Mouse (Mus musculus) neural tube, embryonic 10.5 days (tissue): ENCODE results near the gene Racgap1.
A peak's percentile ranks its signal among the peaks of the same experiment; 100 is the strongest.

Source experiments
- DNase-seq: peaks from one replicate; pipeline ENCODE4 v3.0.0-alpha.2; 2017; ENCODE audit warnings: low spot score; ENCODE audit errors: extremely low spot score

Gene Racgap1

GRCm38 (mm10) chr15:99619821-99620220 is 31.6 kb downstream of the Racgap1 start:
- DNase-seq, result no peak

DNA sequence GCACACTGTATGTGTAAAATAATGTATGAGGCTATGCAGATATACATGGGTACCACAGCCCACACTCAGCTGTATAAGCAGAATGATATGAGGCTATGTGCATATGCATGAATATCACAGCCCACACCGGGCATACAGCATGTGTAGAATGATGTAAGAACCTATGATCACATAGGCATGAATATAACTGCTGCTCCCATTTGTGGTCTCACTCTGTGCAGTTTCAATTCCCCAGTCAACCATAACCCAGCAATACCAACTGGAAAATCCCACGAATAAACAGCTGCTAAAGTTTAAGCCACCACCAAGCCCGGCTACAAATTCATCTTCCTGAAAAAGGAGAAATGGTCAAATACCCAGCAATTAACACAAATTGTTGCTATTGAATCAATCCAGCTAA is 32.9 kb downstream of the Racgap1 start:
- no peak for DNase-seq

GRCm38 (mm10) chr15:99615246-99615645 is 36.2 kb downstream of the Racgap1 start:
- no peak for DNase-seq

DNA sequence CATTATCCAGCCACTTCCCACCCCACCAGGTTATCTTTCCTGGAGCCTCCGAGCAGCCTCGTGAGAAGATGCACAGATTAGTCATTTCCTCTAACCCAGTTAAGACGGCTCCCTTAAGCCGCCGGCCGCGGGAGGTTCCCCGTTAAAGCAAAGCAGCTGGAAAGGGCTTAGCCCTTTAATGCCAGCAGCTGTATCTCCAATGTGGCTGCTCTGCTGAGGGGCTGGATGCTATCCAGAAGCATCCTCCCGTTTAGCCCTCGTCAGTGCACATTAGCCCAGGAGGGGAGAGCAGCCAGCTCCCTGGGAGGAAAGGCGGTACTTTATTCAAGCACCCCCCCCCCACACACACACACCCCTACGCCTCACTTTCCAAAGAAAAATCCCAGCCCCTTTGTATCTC is 36.7 kb downstream of the Racgap1 start:
- DNase-seq, result no peak

DNA sequence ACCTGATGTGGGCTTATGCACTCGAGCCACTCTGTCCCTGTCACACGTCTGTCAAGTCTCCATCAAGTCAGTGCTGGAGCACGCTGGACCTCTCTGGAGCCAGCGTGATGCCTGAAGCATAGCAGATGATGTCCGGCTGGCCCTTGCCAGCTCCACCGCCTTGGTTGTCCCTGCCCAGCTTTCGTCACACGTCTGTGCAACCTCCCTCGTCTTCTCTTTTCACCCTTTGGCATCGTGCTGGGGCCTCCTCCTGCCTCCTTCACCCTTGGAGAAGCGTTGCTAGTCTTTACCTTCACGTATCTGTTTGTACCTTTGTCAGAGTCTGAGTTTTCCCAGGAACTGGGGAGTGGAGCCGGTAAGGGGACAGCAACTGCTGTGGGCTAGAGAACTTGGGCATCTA is 37.2 kb downstream of the Racgap1 start:
- no peak for DNase-seq

- no peak for DNase-seq
Observed at GRCm38 (mm10) chr15:99611563-99611962, 39.9 kb downstream of the Racgap1 start.

DNA sequence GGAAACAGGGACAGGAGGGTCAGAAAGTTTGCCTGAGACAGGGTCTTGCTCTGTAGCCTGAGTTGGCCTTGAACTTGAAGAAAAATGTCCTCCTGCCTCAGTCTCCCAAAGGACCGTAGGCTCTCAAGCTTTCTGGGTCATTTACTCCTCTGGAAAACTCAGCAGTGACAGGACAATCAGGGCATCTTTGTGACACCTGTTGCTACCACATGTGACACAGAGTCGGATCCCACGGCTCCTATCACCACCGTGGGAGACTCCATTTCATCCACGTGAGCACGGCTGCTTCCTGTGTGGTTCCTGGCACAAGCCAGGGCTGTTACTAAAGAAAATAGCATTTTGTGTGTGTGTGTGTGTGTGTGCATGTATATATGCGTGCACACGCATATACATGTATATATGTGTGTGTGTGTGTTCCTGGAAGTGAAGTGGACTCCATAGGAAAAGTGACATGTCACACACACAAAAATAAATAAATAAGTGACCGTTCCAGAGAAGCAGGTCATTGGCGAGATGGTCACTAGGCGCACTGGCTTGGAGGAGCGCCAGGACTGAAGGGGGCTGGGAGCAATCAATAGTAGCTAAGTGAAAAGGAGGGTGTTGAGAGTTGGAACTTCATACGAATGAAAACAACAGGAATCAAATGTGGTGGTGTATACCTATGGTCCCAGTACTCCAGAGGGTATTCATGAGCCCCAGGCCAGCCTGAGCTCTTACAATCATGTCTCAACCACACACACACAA is 42.9 kb downstream of the Racgap1 start:
- no peak for DNase-seq

DNA sequence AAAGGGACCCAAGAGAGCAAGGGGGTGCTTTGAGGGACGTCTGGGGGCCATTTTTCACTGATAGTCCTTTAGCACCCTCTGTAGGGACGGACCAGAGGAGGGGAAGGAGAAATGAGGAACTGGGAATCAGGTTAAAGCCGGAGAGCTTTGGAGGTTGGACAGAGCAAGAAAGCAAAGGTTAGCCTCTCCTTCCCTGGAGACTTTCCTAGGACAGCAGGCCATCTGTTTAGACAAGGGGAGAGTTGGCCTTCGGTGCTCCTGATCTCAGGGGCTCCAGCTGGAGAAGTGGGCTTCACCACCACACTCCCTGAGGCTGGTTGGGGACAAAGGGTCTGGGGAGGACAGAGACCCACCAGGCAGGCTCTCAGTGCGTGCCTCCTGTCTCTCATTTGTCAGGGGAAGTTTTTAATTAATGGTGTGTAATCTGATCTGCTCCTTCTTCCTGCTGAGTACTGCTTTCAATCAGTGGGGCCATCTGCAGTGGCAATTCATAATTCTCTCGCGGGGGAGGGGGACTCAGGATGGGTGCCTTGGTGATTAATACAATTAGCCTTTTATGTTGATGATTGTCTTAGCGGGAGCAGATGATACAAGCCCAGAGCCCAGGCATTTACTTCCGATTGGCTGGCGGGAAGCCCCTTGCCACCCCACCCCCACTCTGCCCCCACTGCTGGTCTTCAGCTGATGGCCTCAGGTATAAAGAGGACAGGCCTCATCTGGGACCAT is 43.9 kb downstream of the Racgap1 start:
- DNase-seq, result no peak

DNA sequence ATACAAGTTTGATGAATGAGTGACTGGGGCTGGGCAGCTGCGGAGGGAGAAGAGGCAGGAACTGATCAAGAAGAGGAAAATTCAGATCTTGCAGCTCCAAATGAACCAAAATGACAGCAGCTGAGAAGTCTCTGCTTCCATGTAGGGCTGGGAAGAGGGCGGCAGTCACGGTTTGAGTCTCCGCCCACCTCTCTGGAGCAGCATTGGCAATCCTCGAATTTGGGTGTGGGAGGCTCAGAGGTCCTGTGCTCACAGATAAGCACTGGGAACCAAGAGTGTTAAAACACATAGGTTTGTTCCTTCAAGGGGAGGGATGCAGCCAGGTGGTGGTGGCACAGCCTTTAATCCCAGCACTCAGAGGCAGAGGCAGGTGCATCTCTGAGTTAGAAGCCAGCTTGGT is 44.9 kb downstream of the Racgap1 start:
- no peak for DNase-seq

GRCm38 (mm10) chr15:99605595-99605994 is 45.9 kb downstream of the Racgap1 start:
- no peak for DNase-seq

- DNase-seq, result no peak
Observed at GRCm38 (mm10) chr15:99603216-99603615, 48.2 kb downstream of the Racgap1 start.

DNA sequence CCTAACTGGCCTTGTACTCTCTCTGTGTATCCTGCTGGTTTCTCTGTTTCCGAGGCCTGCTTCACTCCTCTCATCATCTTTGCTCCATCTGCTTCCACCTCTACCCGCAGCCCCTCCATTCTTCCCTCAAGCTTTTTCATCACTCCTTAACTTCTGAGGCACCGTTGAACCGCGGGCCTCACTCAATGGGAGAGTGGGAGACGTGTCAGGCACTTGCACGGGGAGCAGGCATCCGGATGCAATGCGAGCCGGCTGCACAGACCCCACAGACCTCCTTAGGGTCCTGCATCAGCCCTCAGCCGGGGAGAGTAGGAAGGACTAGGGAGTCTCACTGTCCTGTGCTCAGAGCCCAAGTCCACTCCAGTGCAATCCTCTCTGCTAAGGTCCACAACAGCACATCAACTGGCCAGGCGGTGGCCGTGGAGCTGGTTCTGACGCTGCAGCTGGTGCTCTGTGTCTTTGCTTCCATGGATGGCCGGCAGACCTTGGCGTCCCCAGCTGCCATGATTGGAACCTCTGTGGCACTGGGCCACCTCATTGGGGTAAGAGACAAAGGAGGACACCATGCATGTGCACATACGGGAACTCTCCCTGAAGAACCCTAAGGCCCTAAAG is 49.1 kb downstream of the Racgap1 start:
- no peak for DNase-seq

DNA sequence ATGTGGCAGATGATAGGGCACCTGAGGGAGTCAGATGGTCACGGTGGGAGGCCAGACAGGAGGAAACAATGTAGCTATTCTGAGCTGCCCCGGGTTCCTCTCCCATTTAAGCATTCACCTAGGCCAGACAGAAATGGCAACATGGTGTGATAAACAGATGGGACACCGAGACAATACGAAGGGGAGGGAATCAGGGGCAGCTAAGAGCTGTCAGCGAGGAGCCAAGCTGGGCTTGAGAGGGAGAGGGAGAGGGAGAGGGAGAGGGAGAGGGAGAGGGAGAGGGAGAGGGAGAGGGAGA is 49.7 kb downstream of the Racgap1 start:
- no peak for DNase-seq

DNA sequence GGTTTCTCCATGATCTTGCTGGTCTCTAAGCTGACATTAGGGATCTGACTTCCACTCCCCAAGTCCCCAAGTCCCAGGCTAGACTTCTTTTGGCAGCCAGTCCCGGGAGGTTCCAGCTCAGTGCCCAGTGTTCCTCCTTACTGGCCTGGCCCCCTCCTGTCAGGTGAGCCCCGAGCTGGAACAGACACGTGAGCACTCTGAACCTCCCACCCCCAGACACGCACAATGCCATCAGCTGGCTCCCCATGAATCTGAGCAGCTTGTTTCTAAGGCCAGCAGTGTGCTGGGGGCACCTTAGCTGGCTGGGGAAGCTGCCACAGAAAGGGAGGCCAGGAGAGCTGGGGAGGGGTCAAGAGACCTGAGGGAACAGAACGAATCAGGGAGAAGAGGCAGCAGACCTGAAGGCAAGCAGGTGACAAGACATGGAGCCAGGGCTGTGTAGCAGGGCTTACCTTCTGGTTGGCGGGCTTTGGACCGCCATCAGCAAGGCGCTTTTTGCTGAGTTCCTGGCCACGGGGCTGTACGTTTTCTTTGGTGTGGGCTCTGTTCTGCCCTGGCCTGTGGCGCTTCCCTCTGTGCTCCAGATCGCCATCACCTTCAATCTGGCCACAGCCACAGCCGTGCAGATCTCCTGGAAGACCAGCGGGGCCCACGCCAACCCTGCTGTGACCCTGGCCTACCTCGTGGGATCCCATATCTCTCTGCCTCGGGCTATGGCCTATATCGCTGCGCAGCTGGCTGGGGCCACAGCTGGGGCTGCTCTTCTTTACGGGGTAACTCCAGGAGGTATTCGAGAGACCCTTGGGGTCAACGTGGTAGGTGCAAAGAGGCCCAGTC is 50.3 kb downstream of the Racgap1 start, which contains the start of gene Aqp6:
Gene Aqp6, plus strand, starts transcription at position 415 of the 837 bp plus-strand sequence.
- no peak for DNase-seq

DNA sequence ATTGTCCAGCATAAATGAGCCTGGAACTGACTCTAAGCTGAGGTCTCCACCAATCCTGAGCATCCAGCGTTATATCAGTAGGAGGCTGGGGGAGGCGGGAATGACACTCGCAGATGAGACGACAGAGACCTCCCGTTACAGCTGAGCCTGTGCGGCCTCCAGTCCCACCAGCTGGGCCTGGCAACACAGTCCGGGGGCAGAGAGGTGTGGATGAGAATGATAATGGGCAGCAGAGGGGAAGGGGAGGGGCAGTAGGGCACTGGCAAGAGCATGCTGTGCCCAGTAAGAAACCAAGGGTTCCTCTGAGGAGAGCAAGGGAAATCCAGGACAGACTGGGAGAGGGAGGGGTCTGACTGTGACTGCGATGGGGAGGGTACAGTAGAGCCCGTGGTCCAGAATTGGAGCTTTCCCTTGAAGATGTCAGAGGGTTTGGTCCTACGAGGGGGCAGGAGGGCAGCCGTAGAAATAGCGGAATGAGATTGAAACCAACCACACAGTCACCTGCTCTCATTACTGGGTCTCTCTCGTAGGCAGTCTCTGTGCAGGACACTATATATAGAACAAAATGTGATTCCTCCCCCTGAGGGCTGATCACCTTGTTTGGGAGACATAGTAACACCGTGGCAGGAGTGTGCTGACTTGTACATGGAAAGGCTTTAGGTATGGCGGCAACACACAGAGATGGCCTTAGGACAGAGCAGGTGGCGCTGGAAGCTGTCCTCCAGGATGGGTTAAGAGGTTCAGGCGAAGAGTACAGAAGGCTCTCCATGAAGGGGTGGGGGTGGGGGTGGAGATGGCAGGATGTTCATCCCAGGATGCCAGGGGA is 52.0 kb downstream of the Racgap1 start:
- DNase-seq, result no peak

- no peak for DNase-seq
Observed at GRCm38 (mm10) chr15:99597596-99597995, 53.9 kb downstream of the Racgap1 start.

DNA sequence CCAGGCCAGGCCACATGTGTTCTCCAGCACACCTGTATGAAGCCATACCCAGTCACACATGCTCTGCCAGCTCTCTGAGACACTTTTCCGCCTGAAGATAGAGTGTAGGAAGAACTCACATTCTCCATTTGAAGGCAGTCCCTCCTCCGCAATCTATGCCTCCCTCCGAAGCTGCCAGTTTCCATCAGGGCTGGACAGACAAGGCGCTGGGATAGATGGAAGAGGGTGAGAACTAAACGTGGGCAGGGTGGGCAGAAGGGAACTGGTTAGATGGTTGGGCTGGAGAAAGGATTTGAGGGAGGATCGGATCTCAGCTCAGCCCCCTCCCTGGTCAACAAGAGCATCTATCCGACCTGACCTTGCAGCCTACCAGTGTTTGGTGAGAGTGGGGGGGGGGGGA is 54.6 kb downstream of the Racgap1 start:
- no peak for DNase-seq

GRCm38 (mm10) chr15:99596056-99596687 is 55.3 kb downstream of the Racgap1 start:
- DNase-seq, result peak; percentile 91

- no peak for DNase-seq
Observed at GRCm38 (mm10) chr15:99594951-99595350, 56.5 kb downstream of the Racgap1 start.

DNA sequence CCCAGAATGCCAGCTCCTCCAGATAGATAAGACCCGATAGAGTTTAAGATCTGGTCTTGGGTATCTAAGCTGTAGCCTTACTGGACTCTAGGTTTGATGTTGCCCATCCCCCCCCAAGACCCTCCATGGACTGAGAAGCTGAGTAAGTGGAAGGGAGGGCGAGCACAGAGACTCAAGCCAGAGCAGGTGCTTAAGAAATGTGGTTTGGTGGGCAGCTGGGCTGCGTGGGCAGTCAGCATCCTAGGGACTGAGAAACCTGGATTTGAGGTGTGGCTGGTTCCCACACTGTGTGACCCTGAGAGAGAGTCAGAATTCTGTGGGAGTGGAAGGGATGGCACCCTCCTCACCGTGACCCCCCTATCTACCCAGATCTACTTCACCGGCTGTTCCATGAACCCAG is 58.6 kb downstream of the Racgap1 start:
- DNase-seq, result no peak
